Mouse (Mus musculus) layer of hippocampus, adult 2 months (tissue): ENCODE measurements around the gene Brd3. TPM values are rescaled to one million over a fixed set of nuclear protein-coding genes. Genes with fewer than 3 reads are reported as not detected.
A peak's percentile ranks its signal among the peaks of the same experiment; 100 is the strongest.
"Not testable (repeated sequence)": the region's sequence is repeated elsewhere in the genome, so short reads cannot be mapped to it uniquely, and the experiment has no call there.

Experiments
- DNase-seq, 2 experiments: peaks; one replicate each; pipeline ENCODE4 v3.0.0; 2022; ENCODE audit warnings: low spot score in 2 of 2
- H3K27ac ChIP-seq: fragments of 200-600 bp; 2 replicates; pipeline ENCODE4 v1.8.1; 2022
- H3K4me3 ChIP-seq: fragments of 200-600 bp; 2 replicates; pipeline ENCODE4 v1.8.1; 2022; ENCODE audit warnings: mild to moderate bottlenecking
- CTCF ChIP-seq: fragments of 200-600 bp; conservative IDR thresholded peaks from 2 replicates; pipeline ENCODE4 v1.8.1; 2022; ENCODE audit warnings: antibody characterized with exemption, mild to moderate bottlenecking, moderate library complexity
- long read RNA-seq, 2 experiments: library from polyadenylated mRNA; stranded (forward); transcript quantifications; one replicate each; pipeline ENCODE4 v2.0.0; 2021; ENCODE audit warnings: borderline mapping rate in 2 of 2
- total RNA-seq, 2 experiments: library from RNA; stranded (reverse); gene quantifications; 2 replicates each; pipeline ENCODE4 v1.2.3; 2021

Brd3 gene
- total RNA-seq, result 10 to 100 TPM; 43.6 to 51.8 TPM
- long read RNA-seq, experiment 1, full-length matches to known transcripts, result 5 of 27 reads
- long read RNA-seq, experiment 1, partial matches to known transcripts, result 10 of 27 reads
- long read RNA-seq, experiment 1, other reads (novel, unspliced or antisense), result 12 of 27 reads
- long read RNA-seq, experiment 2, full-length matches to known transcripts, result 6 of 48 reads
- long read RNA-seq, experiment 2, partial matches to known transcripts, result 33 of 48 reads
- long read RNA-seq, experiment 2, other reads (novel, unspliced or antisense), result 9 of 48 reads

DNA sequence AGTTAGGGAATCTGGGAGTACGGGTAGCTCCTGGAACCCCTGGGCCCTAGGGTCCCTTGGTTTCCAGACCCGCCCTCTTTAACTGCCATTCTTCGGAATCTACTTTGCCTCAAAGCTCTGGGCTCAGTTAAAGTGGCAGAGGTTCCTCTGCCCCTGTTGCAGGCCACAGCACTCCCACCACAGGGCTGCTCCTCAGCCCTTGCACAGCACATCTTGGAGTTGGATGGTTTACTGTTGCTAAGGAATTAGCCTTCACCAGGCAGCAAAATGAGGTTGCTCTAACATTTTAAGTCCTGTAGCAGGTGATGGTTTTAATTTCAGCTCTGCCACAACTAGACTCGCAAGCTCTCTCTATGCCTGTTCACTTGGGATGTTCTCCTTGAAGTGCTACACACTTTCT lies at the start of gene Brd3:
Gene Brd3 (minus strand): TSS at position 101 of the 400 bp plus-strand sequence.
- Histone ChIP-seq H3K27ac (no peak within 1 kb of the TSS), H3K4me3 (no peak within 1 kb of the TSS)
- no peak for TF ChIP-seq CTCF
- DNase-seq, result no peak

- Histone ChIP-seq H3K27ac (no peak overlapping the region), H3K4me3 (no peak overlapping the region)
- DNase-seq, result no peak
- TF ChIP-seq CTCF, result no peak
Observed at GRCm38 (mm10) chr2:27556921-27557320, 49.5 kb upstream of the Brd3 start.

- Histone ChIP-seq H3K27ac (no peak overlapping the region), H3K4me3 (no peak overlapping the region)
- no peak for DNase-seq
- TF ChIP-seq CTCF, result no peak
Observed at GRCm38 (mm10) chr2:27554308-27554707, 46.8 kb upstream of the Brd3 start.

- Histone ChIP-seq H3K4me3 (no peak overlapping the region), H3K27ac (no peak overlapping the region)
- peak; percentile 67 to 85 for DNase-seq
- peak; percentile 97 for TF ChIP-seq CTCF
Observed at GRCm38 (mm10) chr2:27552620-27553287, 45.3 kb upstream of the Brd3 start.

DNA sequence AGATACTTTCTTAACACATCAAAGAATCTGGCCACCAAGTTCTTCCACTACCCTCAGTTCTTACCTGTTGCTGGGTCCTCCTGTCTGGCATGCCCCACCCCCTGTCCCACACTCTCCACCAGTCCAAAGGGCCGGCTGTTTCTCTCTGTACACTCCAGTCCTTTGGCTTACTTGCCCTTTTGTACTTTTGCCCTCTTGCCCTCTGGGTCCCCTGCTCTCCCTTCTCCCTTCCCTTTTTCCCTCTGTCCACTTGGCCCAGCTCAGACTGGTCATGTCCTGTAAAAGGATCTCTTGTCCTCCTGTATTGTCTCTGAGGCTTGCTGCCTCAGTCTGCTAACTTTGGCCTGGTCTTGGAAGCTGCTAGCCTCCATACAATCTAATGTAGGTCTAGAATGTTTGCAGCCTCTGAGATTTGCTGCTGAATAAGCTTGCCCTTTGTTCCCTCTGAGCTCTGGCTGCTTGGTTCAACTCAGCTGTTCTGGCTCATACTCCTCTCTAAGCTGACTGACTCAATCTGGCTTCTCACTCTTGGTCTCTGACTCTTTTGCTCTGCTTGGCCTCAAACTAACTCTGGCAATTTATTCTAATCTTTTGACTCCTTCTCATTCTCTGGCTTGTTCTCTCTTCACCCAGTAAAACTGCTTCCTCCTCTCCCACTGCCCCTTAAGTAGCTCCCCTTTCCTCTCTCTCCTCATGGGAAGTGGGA lies 41.4 kb upstream of the Brd3 start:
- no peak for TF ChIP-seq CTCF
- DNase-seq, result no peak
- H3K27ac ChIP-seq, result no peak overlapping the region
- no peak overlapping the region for H3K4me3 ChIP-seq

GRCm38 (mm10) chr2:27547986-27548385 lies 40.5 kb upstream of the Brd3 start:
- DNase-seq, result no peak
- TF ChIP-seq CTCF, result no peak

GRCm38 (mm10) chr2:27547326-27547725 lies 39.9 kb upstream of the Brd3 start:
- TF ChIP-seq CTCF, result no peak
- no peak for DNase-seq
- Histone ChIP-seq H3K4me3 (no peak overlapping the region), H3K27ac (no peak overlapping the region)

More at GRCm38 (mm10) chr2:27547986-27548385, 40.5 kb upstream of the Brd3 start:
- no peak overlapping the region for H3K4me3 ChIP-seq
- no peak overlapping the region for H3K27ac ChIP-seq

- not testable (repeated sequence) for H3K27ac ChIP-seq, DNase-seq, H3K4me3 ChIP-seq
Observed at GRCm38 (mm10) chr2:27546041-27546440, 38.6 kb upstream of the Brd3 start.

DNA sequence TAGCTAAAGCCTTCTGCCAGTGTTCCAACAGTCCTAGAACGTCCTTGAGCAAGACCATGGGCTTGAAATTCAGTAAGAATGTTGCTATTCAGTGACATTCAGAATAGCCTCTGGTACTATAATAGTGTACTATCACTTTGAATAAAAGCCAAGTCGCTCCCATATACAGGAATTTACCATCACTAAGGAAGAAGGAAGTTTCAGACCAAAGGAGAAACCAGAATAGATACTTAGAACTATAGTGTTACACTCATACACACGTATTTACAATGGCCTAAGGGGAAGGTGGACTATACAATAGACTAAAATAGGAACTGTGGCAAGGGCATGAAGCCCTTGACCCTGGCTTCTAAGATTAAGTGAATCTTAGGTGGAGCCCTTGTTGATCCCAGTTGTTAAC lies 38.1 kb upstream of the Brd3 start:
- H3K4me3 ChIP-seq, H3K27ac ChIP-seq, DNase-seq: not testable (repeated sequence)

GRCm38 (mm10) chr2:27544613-27545012 lies 37.2 kb upstream of the Brd3 start:
- no peak overlapping the region for H3K4me3 ChIP-seq
- H3K27ac ChIP-seq, result no peak overlapping the region
- DNase-seq, result peak in 1 of 2 experiments; percentile 34
- no peak for TF ChIP-seq CTCF

DNA sequence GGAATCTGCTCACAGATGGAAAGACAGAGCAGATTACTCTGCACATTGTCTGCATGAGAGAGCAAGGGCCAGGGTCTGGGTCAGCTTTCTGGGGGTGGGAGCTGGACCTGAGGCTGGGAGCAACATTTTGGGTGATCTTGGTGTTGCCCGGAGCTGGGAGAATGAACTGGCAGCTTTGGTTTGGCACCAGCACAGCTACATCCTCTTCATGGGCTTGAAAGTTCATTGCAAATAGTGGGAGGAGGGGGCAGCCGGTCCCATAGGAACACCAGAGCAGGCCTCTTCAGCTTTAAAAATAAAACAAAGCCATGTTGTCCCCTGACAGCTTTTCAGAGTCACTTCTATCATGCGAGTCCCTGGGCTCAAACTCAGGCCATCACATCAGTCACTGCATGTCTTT lies 33.8 kb upstream of the Brd3 start:
- H3K4me3 ChIP-seq, result no peak overlapping the region; the same call in 1 of the 2 replicates
- peak overlapping the region; percentile 100; the same call in 1 of the 2 replicates for H3K27ac ChIP-seq
- DNase-seq, result no peak
- TF ChIP-seq CTCF, result no peak

DNA sequence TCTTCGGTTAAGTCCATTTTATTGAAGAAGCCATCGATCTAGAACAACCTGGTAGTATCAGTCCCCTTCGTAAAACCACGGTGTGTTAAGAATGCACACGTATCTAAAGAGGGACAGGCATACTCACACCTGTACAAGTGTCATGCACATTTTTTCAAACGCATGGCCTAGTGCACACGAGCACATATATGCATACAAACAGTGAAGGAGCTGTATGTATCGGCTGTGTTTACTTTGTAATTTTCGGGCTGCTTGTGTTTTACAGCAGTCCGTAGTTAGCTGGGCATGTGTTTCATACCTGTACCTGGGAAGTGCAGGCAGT lies 33.0 kb upstream of the Brd3 start:
- peak overlapping the region; percentile 100 for H3K27ac ChIP-seq
- H3K4me3 ChIP-seq, result peak overlapping the region; percentile 63
- TF ChIP-seq CTCF, result no peak
- DNase-seq, result no peak

DNA sequence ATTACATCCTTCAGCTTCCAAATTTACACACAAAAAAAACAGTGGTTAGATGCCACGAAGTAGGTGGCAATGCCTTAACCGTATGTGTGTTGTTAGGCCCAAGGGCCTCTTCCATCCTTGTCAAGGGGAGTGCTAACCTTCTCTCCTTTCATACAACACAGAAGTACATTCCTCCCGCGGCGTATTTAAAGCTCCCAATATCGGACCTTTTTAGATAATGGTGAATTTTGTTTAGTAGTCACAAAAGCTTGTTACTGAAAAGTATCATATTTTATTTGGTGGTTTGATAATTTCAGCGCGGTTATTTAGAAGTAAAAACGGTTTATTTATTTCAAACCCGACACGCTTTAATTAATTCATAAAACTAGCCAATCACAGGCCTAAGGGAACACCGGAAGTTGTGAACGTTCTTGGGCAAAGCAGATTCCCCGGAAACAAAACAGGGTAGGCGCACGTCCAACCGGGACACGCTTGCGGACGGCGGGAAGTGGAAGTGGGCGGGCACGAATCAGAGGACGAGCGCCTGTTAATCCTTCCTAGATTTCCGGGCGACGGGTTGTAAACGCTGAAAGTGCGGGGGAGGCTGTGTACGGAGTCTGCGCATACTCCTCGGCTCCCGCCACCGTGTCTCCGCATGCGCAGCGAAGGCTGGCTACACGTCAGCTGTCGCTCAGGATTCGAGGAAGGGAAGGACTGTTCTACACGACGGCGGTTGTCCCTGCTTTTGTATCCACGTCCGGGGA lies 32.5 kb upstream of the Brd3 start:
- peak; percentile 98 to 100 for DNase-seq
- no peak for TF ChIP-seq CTCF
- Histone ChIP-seq H3K27ac (peak overlapping the region; percentile 100), H3K4me3 (peak overlapping the region; percentile 63)
